Mouse (Mus musculus): ENCODE data around the gene Mapk11. TPM values are rescaled to one million over a fixed set of nuclear protein-coding genes. Genes with fewer than 3 reads are reported as not detected.

The Mapk11 gene
- total RNA-seq (2021) = 10 to 100 TPM; 61.8 to 63.5 TPM
- long read RNA-seq, experiment 1, transcript Mapk11-201 (12 exons, 2,461 nt) = major isoform, 41 of 81 reads
- long read RNA-seq, experiment 1, partial matches to known transcripts = 22 of 81 reads
- long read RNA-seq, experiment 1, other reads (novel, unspliced or antisense) = 18 of 81 reads
- long read RNA-seq, experiment 2, transcript Mapk11-201 (12 exons, 2,461 nt) = major isoform, 26 of 91 reads
- long read RNA-seq, experiment 2, partial matches to known transcripts = 17 of 91 reads
- long read RNA-seq, experiment 2, other reads (novel, unspliced or antisense) = 48 of 91 reads

DNA sequence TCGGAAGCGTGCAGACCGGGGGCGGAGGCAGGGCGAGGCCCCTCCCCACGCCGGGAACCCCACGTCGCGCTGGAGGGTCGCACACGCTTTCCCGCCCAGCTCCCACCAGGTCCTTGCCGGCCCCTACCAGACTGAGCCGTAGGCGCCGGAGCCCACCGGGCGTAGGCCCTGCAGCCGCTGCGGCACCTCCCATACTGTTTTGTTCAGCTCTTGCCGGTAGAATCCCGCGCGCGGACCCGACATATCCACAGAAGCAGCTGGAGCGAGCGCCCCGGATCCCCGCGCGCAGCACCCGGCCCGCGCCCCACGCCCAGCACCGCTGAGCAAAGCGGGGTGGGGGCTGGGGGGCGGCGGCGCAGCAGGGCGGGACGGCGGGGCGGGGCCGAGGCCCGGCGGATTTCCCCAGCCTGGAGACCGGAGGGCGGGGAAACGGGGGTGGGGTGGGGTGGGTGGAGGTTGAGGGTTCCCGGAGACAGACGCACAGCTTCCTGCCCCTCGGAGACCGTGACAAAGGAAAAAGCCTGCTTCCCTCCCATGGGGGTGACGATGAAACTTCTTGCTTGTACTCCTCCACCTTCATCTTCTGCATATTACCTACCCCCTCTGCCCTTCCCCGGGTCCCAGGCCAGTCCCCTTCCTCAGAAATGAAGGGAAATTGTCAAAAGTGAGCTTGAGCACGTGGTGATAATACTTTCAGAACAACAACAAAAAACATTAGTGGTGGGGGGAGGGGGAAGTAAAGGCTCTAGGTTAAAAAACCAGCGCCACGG lies at the start of gene Mapk11:
Gene Mapk11 (minus strand): TSS at position 358 of the 770 bp plus-strand sequence.
- DNase-seq (ENCODE audit: extremely low spot score in 1 of 2, low spot score in 2 of 2) = peak; percentile 53 to 57
- Histone ChIP-seq H3K4me3 (peak within 1 kb of the TSS; percentile 88), H3K27ac (peak within 1 kb of the TSS; percentile 92)
- intact Hi-C loops (cut with DNase I) = loop anchor here (5.0 kb wide), 1 partner anchor 63 kb away; the partner anchor contains the start of gene Ppp6r2
- TF ChIP-seq CTCF (IDR thresholded peaks at IDR 0.05) = no peak

GRCm38 (mm10) chr15:89197056-89197455 lies 47.6 kb upstream of the Mapk11 start:
- intact Hi-C loops (cut with DNase I) = loop anchor here (2.0 kb wide), 1 partner anchor 74 kb away; the partner anchor contains the start of gene Tubgcp6
- no peak for TF ChIP-seq CTCF (IDR thresholded peaks at IDR 0.05)
- DNase-seq (ENCODE audit: extremely low spot score in 1 of 2, low spot score in 2 of 2) = no peak
- Histone ChIP-seq H3K4me3 (peak overlapping the region; percentile 99), H3K27ac (peak overlapping the region; percentile 100)

GRCm38 (mm10) chr15:89196313-89196706 lies 46.9 kb upstream of the Mapk11 start, which contains the start of gene Dennd6b:
Gene Dennd6b (minus strand): TSS chr15:89196496.
- peak within 1 kb of the TSS; percentile 100 for H3K27ac ChIP-seq
- peak; percentile 96 for TF ChIP-seq CTCF (IDR thresholded peaks at IDR 0.05)
- peak within 1 kb of the TSS; percentile 99 for H3K4me3 ChIP-seq
- intact Hi-C loops (cut with DNase I) = loop anchor here (1.0 to 2.0 kb wide), 4 partner anchors 14 to 74 kb away; partner anchors contain the start of gene Tubgcp6
- DNase-seq (ENCODE audit: extremely low spot score in 1 of 2, low spot score in 2 of 2) = peak; percentile 95 to 96

DNA sequence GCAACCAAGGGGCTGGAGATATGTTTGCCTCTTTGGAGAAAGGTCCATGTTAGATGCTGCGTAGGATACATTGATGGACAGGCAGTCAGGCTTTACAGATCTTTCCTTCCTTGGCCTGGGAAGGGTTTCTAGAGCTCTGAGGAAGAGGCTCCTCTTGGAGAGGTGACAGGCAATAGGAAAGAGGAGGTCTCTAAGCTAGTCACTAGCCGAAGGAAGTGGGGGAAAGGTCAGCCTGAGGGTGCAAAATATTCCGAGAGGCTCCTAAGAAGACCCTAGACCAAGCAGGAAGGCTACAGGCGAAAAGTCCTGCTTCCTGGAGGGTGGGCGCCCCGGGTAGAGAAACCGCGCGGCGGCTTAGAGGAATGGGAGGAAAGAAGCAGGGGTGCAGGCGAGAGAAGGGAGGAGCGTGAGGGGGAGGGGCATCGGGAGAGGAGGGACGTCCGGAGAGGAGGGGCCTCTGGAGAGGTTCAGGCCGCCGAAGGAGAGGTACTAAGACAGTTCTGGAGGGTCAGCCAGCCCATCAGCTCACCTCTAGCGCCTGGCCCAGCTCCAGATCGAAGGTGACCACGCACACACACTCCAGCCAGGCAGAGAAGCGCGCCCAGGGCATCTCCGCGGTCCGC lies 46.4 kb upstream of the Mapk11 start:
- H3K4me3 ChIP-seq = peak overlapping the region; percentile 99
- DNase-seq (ENCODE audit: extremely low spot score in 1 of 2, low spot score in 2 of 2) = peak; percentile 87 to 89
- intact Hi-C loops (cut with DNase I) = loop anchor here (1.0 to 2.0 kb wide), 4 partner anchors 14 to 73 kb away; partner anchors contain the start of gene Tubgcp6
- peak overlapping the region; percentile 100 for H3K27ac ChIP-seq
- no peak for TF ChIP-seq CTCF (IDR thresholded peaks at IDR 0.05)

DNA sequence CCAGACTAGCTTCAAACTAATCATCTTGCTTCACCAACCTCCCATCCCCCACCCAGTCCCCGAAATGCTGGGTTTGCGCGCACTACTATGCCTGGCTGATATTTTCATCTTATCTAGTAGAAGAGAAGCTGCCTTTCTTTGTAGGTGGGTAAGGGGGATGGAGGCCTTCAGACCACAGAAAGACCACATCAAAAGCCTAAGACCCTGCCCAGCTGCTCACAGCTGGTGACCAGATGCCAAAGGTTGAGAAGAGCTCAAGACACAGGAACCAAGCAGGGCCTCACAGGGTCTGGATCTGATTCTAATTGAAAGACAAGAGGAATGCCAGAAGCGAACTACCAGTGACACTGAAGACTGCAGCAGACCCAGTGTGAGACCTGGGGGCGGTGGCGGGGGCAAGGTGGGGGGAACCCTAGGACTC lies 45.8 kb upstream of the Mapk11 start:
- Histone ChIP-seq H3K4me3 (peak overlapping the region; percentile 99), H3K27ac (peak overlapping the region; percentile 100)
- DNase-seq (ENCODE audit: extremely low spot score in 1 of 2, low spot score in 2 of 2) = no peak
- intact Hi-C loops (cut with DNase I) = no loop called here
- TF ChIP-seq CTCF (IDR thresholded peaks at IDR 0.05) = no peak

DNA sequence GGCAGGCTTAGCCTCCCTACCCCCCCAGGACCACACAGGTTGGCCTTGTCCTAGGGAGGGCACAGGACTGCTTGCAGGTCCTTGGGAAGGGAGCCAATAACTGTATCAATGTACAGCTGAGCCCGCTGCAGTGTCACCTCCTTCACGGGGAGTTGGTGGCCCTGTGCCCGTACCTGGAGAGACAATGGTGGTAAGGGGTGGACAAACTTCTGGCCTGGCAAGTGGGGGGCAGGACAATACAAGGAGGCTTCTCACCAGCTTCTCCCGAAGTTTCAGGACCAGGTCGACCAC lies 35.5 kb upstream of the Mapk11 start:
- DNase-seq (ENCODE audit: extremely low spot score in 1 of 2, low spot score in 2 of 2) = no peak
- intact Hi-C loops (cut with DNase I) = no loop called here
- no peak overlapping the region for H3K4me3 ChIP-seq
- no peak for TF ChIP-seq CTCF (IDR thresholded peaks at IDR 0.05)
- H3K27ac ChIP-seq = no peak overlapping the region

- intact Hi-C loops (cut with DNase I) = no loop called here
- H3K4me3 ChIP-seq = no peak overlapping the region
- DNase-seq (ENCODE audit: extremely low spot score in 1 of 2, low spot score in 2 of 2) = no peak
- no peak for TF ChIP-seq CTCF (IDR thresholded peaks at IDR 0.05)
- H3K27ac ChIP-seq = no peak overlapping the region
Measured at GRCm38 (mm10) chr15:89184141-89184936, 34.9 kb upstream of the Mapk11 start.

DNA sequence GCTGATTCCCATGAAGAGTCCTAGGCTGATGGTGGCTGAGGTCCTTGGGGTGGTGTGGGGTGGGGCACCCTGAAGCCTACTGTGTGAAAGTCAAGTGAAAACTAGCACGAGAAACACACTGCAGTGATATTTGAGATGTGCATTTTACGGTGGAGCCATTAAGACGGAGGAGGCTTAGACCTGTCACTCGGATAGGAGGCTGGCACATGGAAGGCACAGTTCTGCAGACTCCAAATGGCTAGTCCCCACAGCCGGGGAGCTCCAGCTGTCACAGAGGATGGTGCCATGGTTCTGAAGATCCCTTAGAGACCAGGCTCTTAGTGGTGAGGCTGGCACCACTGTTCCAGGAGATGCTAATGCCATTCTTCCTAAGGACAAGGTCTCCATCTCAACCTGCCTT lies 33.4 kb upstream of the Mapk11 start:
- H3K27ac ChIP-seq = peak overlapping the region; percentile 25
- no peak for DNase-seq (ENCODE audit: extremely low spot score in 1 of 2, low spot score in 2 of 2)
- intact Hi-C loops (cut with DNase I) = no loop called here
- H3K4me3 ChIP-seq = no peak overlapping the region
- no peak for TF ChIP-seq CTCF (IDR thresholded peaks at IDR 0.05)

DNA sequence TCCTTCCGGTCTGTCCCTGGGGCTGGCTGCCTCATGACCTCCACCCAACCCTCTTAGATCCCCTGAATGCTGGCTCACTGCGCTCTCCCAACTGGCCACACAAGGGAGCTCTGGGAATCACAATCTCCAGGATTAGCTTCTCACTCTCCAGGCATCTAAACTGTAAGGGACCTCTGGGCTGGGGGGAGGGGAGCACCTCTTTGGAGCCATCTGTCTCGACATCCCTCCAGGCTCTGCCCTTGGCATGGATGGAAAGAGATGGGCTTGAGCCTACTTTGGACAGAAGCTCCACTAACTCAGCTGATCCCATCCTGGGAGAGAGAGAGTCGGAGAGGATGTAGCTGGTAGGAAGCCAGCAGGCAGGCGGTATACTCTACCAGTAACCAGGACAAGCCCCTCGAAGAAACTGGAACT lies 32.9 kb upstream of the Mapk11 start:
- Histone ChIP-seq H3K4me3 (no peak overlapping the region), H3K27ac (peak overlapping the region; percentile 25)
- intact Hi-C loops (cut with DNase I) = no loop called here
- TF ChIP-seq CTCF (IDR thresholded peaks at IDR 0.05) = peak; percentile 2; the same call in 1 of the 2 replicates
- DNase-seq (ENCODE audit: extremely low spot score in 1 of 2, low spot score in 2 of 2) = no peak

DNA sequence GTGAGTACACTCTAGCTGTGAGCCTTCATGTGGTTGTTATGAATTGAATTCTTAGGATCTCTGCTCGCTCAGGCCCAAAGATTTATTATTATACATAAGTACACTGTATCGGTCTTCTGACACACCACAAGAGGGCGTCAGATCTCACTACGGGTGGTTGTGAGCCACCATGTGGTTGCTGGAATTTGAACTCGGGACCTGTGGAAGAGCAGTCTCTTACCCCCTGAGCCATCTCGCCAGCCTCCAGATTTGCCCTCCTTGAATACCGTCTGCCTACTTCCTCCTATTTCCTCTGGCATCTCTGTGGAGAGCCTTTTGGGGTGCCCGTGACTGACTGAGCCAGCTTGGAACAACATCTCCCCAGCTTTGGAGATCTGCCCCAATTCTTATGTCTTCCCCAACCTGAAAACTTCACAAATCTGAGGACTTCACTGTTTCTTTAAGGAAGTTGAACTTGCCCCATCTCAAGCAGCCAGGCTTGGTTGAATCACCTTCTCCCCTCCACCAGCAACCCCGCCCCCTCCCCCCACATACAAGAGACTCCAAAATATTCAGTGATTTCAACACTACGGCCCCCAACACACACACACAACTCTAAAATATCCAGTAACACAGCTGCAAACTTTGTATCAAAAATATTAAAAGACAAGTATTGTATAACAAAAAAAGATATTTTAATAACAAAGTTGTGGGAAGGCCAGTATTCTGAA lies 32.3 kb upstream of the Mapk11 start:
- peak; percentile 43 for TF ChIP-seq CTCF (IDR thresholded peaks at IDR 0.05)
- Histone ChIP-seq H3K27ac (peak overlapping the region; percentile 25; the same call in 1 of the 2 replicates), H3K4me3 (no peak overlapping the region)
- DNase-seq (ENCODE audit: extremely low spot score in 1 of 2, low spot score in 2 of 2) = no peak
- intact Hi-C loops (cut with DNase I) = loop anchor here (1.0 kb wide), 1 partner anchor 15 kb away; the partner anchor contains the start of gene Dennd6b

Measured in left cerebral cortex, adult 2 months (tissue).